Mouse (Mus musculus) CD8-positive naive resting alpha-beta T cell, adult 2 months (primary cell): ENCODE measurements around the gene Npas2.

Source experiments
- DNase-seq, 2 experiments: peaks; one replicate each; pipeline ENCODE4 v3.0.0; 2022; ENCODE audit warnings: low read depth in 2 of 2, low spot score in 2 of 2

Npas2 gene

GRCm38 (mm10) chr1:39212982-39213381 is 19.5 kb downstream of the Npas2 start:
- DNase-seq = no peak

- no peak for DNase-seq
Measured at GRCm38 (mm10) chr1:39217584-39217983, 24.1 kb downstream of the Npas2 start.

- DNase-seq = no peak
Measured at GRCm38 (mm10) chr1:39228401-39228800, 34.9 kb downstream of the Npas2 start.

- DNase-seq = no peak
Measured at GRCm38 (mm10) chr1:39230021-39230420, 36.5 kb downstream of the Npas2 start.

- no peak for DNase-seq
Measured at GRCm38 (mm10) chr1:39234815-39235449, 41.4 kb downstream of the Npas2 start.

- no peak for DNase-seq
Measured at GRCm38 (mm10) chr1:39237503-39238255, 44.1 kb downstream of the Npas2 start.

- no peak for DNase-seq
Measured at GRCm38 (mm10) chr1:39240860-39241584, 47.5 kb downstream of the Npas2 start.

GRCm38 (mm10) chr1:39244726-39245125 is 51.2 kb downstream of the Npas2 start:
- no peak for DNase-seq

GRCm38 (mm10) chr1:39251679-39252078 is 58.1 kb downstream of the Npas2 start:
- DNase-seq = no peak

GRCm38 (mm10) chr1:39253771-39254170 is 60.2 kb downstream of the Npas2 start:
- DNase-seq = peak in 1 of 2 experiments; percentile 2

GRCm38 (mm10) chr1:39256051-39256450 is 62.5 kb downstream of the Npas2 start:
- DNase-seq = no peak

GRCm38 (mm10) chr1:39256513-39257330 is 63.2 kb downstream of the Npas2 start:
- DNase-seq = no peak

GRCm38 (mm10) chr1:39257331-39257594 is 63.7 kb downstream of the Npas2 start:
- DNase-seq = no peak

GRCm38 (mm10) chr1:39259668-39260067 is 66.1 kb downstream of the Npas2 start:
- no peak for DNase-seq

- no peak for DNase-seq
Measured at GRCm38 (mm10) chr1:39260183-39260978, 66.8 kb downstream of the Npas2 start.

GRCm38 (mm10) chr1:39266843-39267512 is 73.4 kb downstream of the Npas2 start:
- no peak for DNase-seq

GRCm38 (mm10) chr1:39272976-39273375 is 79.4 kb downstream of the Npas2 start:
- no peak for DNase-seq

- no peak for DNase-seq
Measured at GRCm38 (mm10) chr1:39280391-39280790, 86.9 kb downstream of the Npas2 start.

GRCm38 (mm10) chr1:39280989-39281875 is 87.7 kb downstream of the Npas2 start:
- DNase-seq = peak; percentile 47 to 62
